Mouse (Mus musculus): ENCODE measurements at regions not wholly inside any gene's neighbourhood (a gene's known extent, or its start where the extent isn't known, plus 50 kb on each side); places are given as distances from the start of the nearest gene placed in this dataset.
A peak's percentile ranks its signal among the peaks of the same experiment; 100 is the strongest.

- Histone ChIP-seq H3K9me3 (replicated peaks; ENCODE audit: control insufficient read depth, low read length) (no peaks in the 10 kb centered on the region), H3K4me1 (ENCODE audit: control insufficient read depth, insufficient read depth, low read length) (peaks cover 13% of the 10 kb centered on the region; the same call in 1 of the 2 replicates), H3K27ac (ENCODE audit: low read length) (peak overlapping the region; percentile 88), H3K9ac (ENCODE audit: low read length) (peak overlapping the region; percentile 69), H3K4me3 (replicated peaks; ENCODE audit: low read length) (peak overlapping the region; percentile 49), H3K4me2 (ENCODE audit: low read depth, low read length) (peak overlapping the region; percentile 86), H3K27me3 (ENCODE audit: control insufficient read depth, insufficient read depth, low read length) (no peaks in the 10 kb centered on the region), H3K36me3 (ENCODE audit: control insufficient read depth, insufficient read depth, low read length) (no peaks in the 10 kb centered on the region)
- 1% methylated on average over 45 of the region's 45 CpGs for WGBS
- ATAC-seq (ENCODE audit: insufficient read depth, low FRiP score), result peak; percentile 79
These were observed 135.6 kb downstream of the 2410131K14Rik start for GRCm38 (mm10) chr5:118380422-118381293.

GRCm38 (mm10) chr5:118381294-118381675, 136.3 kb downstream of the 2410131K14Rik start:
- H3K27me3 ChIP-seq (ENCODE audit: control insufficient read depth, insufficient read depth, low read length), result no peaks in the 10 kb centered on the region
- peak overlapping the region; percentile 69 for H3K9ac ChIP-seq (ENCODE audit: low read length)
- 1% methylated on average over 12 of the region's 12 CpGs for WGBS
- no peaks in the 10 kb centered on the region for H3K36me3 ChIP-seq (ENCODE audit: control insufficient read depth, insufficient read depth, low read length)
- H3K4me3 ChIP-seq (replicated peaks; ENCODE audit: low read length), result peak overlapping the region; percentile 49
- peak overlapping the region; percentile 86 for H3K4me2 ChIP-seq (ENCODE audit: low read depth, low read length)
- peak overlapping the region; percentile 88 for H3K27ac ChIP-seq (ENCODE audit: low read length)
- no peaks in the 10 kb centered on the region for H3K9me3 ChIP-seq (replicated peaks; ENCODE audit: control insufficient read depth, low read length)
- peaks cover 13% of the 10 kb centered on the region; the same call in 1 of the 2 replicates for H3K4me1 ChIP-seq (ENCODE audit: control insufficient read depth, insufficient read depth, low read length)
- peak; percentile 65 for ATAC-seq (ENCODE audit: insufficient read depth, low FRiP score)

- Histone ChIP-seq H3K4me1 (ENCODE audit: control insufficient read depth, insufficient read depth, low read length) (0 out of 2 replicates have a peak, but pooled peaks cover 7% of the 10 kb centered on the region), H3K27ac (ENCODE audit: low read length) (peak overlapping the region; percentile 44; the same call in 1 of the 2 replicates), H3K27me3 (ENCODE audit: control insufficient read depth, insufficient read depth, low read length) (no peaks in the 10 kb centered on the region), H3K4me2 (ENCODE audit: low read depth, low read length) (no peak overlapping the region), H3K9me3 (replicated peaks; ENCODE audit: control insufficient read depth, low read length) (peaks cover 10% of the 10 kb centered on the region), H3K4me3 (replicated peaks; ENCODE audit: low read length) (no peak overlapping the region), H3K36me3 (ENCODE audit: control insufficient read depth, insufficient read depth, low read length) (no peaks in the 10 kb centered on the region), H3K9ac (ENCODE audit: low read length) (no peak overlapping the region)
- ATAC-seq (ENCODE audit: insufficient read depth, low FRiP score), result no peak
- 55% methylated on average over 4 of the region's 4 CpGs for WGBS
These were observed 141.1 kb downstream of the 2410131K14Rik start for GRCm38 (mm10) chr5:118386126-118386525.

- no peak overlapping the region for H3K4me2 ChIP-seq (ENCODE audit: low read depth, low read length)
- no peak overlapping the region for H3K27ac ChIP-seq (ENCODE audit: low read length)
- 87% methylated on average over 6 of the region's 6 CpGs for WGBS
- no peak overlapping the region for H3K9ac ChIP-seq (ENCODE audit: low read length)
- H3K9me3 ChIP-seq (replicated peaks; ENCODE audit: control insufficient read depth, low read length), result peaks cover 10% of the 10 kb centered on the region
- H3K4me1 ChIP-seq (ENCODE audit: control insufficient read depth, insufficient read depth, low read length), result no peaks in the 10 kb centered on the region
- no peak overlapping the region for H3K4me3 ChIP-seq (replicated peaks; ENCODE audit: low read length)
- no peaks in the 10 kb centered on the region for H3K36me3 ChIP-seq (ENCODE audit: control insufficient read depth, insufficient read depth, low read length)
- no peak for ATAC-seq (ENCODE audit: insufficient read depth, low FRiP score)
- no peaks in the 10 kb centered on the region for H3K27me3 ChIP-seq (ENCODE audit: control insufficient read depth, insufficient read depth, low read length)
These were observed 143.4 kb downstream of the 2410131K14Rik start for GRCm38 (mm10) chr5:118388419-118388818.

GRCm38 (mm10) chr5:118390691-118391373, 145.8 kb downstream of the 2410131K14Rik start:
- ATAC-seq (ENCODE audit: insufficient read depth, low FRiP score), result 0 out of 2 replicates have a peak, but pooled peaks have one; percentile 34
- peaks cover 10% of the 10 kb centered on the region for H3K9me3 ChIP-seq (replicated peaks; ENCODE audit: control insufficient read depth, low read length)
- no peak overlapping the region for H3K4me2 ChIP-seq (ENCODE audit: low read depth, low read length)
- no peak overlapping the region for H3K4me3 ChIP-seq (replicated peaks; ENCODE audit: low read length)
- H3K27ac ChIP-seq (ENCODE audit: low read length), result no peak overlapping the region
- peaks cover 2% of the 10 kb centered on the region; the same call in 1 of the 2 replicates for H3K27me3 ChIP-seq (ENCODE audit: control insufficient read depth, insufficient read depth, low read length)
- H3K36me3 ChIP-seq (ENCODE audit: control insufficient read depth, insufficient read depth, low read length), result no peaks in the 10 kb centered on the region
- H3K4me1 ChIP-seq (ENCODE audit: control insufficient read depth, insufficient read depth, low read length), result 0 out of 2 replicates have a peak, but pooled peaks cover under 1% of the 10 kb centered on the region
- no peak overlapping the region for H3K9ac ChIP-seq (ENCODE audit: low read length)
- WGBS, result 65% methylated on average over 7 of the region's 7 CpGs

GRCm38 (mm10) chr5:118392932-118393487, 148.0 kb downstream of the 2410131K14Rik start:
- Histone ChIP-seq H3K4me2 (ENCODE audit: low read depth, low read length) (no peak overlapping the region), H3K36me3 (ENCODE audit: control insufficient read depth, insufficient read depth, low read length) (no peaks in the 10 kb centered on the region), H3K4me3 (replicated peaks; ENCODE audit: low read length) (no peak overlapping the region), H3K27me3 (ENCODE audit: control insufficient read depth, insufficient read depth, low read length) (peaks cover 14% of the 10 kb centered on the region), H3K9me3 (replicated peaks; ENCODE audit: control insufficient read depth, low read length) (peaks cover 10% of the 10 kb centered on the region), H3K4me1 (ENCODE audit: control insufficient read depth, insufficient read depth, low read length) (0 out of 2 replicates have a peak, but pooled peaks cover 6% of the 10 kb centered on the region), H3K9ac (ENCODE audit: low read length) (no peak overlapping the region), H3K27ac (ENCODE audit: low read length) (no peak overlapping the region)
- WGBS, result 80% methylated on average over 8 of the region's 8 CpGs
- ATAC-seq (ENCODE audit: insufficient read depth, low FRiP score), result no peak

- WGBS, result 56% methylated on average over 5 of the region's 5 CpGs
- Histone ChIP-seq H3K27ac (ENCODE audit: low read length) (no peak overlapping the region), H3K9me3 (replicated peaks; ENCODE audit: control insufficient read depth, low read length) (peaks cover 10% of the 10 kb centered on the region), H3K27me3 (ENCODE audit: control insufficient read depth, insufficient read depth, low read length) (peaks cover 14% of the 10 kb centered on the region), H3K4me3 (replicated peaks; ENCODE audit: low read length) (no peak overlapping the region), H3K4me1 (ENCODE audit: control insufficient read depth, insufficient read depth, low read length) (0 out of 2 replicates have a peak, but pooled peaks cover 6% of the 10 kb centered on the region), H3K4me2 (ENCODE audit: low read depth, low read length) (no peak overlapping the region), H3K9ac (ENCODE audit: low read length) (no peak overlapping the region), H3K36me3 (ENCODE audit: control insufficient read depth, insufficient read depth, low read length) (no peaks in the 10 kb centered on the region)
- ATAC-seq (ENCODE audit: insufficient read depth, low FRiP score), result no peak
These were observed 149.0 kb downstream of the 2410131K14Rik start for GRCm38 (mm10) chr5:118394051-118394450.

GRCm38 (mm10) chr5:118396004-118396725, 151.1 kb downstream of the 2410131K14Rik start:
- no peak; the same call in 1 of the 2 replicates for ATAC-seq (ENCODE audit: insufficient read depth, low FRiP score)

More at GRCm38 (mm10) chr5:118396004-118396725, 151.1 kb downstream of the 2410131K14Rik start:
- Histone ChIP-seq H3K27ac (ENCODE audit: low read length) (no peak overlapping the region), H3K9me3 (replicated peaks; ENCODE audit: control insufficient read depth, low read length) (no peaks in the 10 kb centered on the region), H3K27me3 (ENCODE audit: control insufficient read depth, insufficient read depth, low read length) (peaks cover 14% of the 10 kb centered on the region), H3K36me3 (ENCODE audit: control insufficient read depth, insufficient read depth, low read length) (no peaks in the 10 kb centered on the region), H3K4me1 (ENCODE audit: control insufficient read depth, insufficient read depth, low read length) (0 out of 2 replicates have a peak, but pooled peaks cover 6% of the 10 kb centered on the region), H3K4me3 (replicated peaks; ENCODE audit: low read length) (0 out of 2 replicates have a peak overlapping the region, but pooled peaks have one; percentile 9), H3K9ac (ENCODE audit: low read length) (peak overlapping the region; percentile 31; the same call in 1 of the 2 replicates), H3K4me2 (ENCODE audit: low read depth, low read length) (peak overlapping the region; percentile 39)
- 11% methylated on average over 28 of the region's 28 CpGs for WGBS

Measured in stomach, embryonic 16.5 days (tissue).